Mouse (Mus musculus) yolk sac, embryonic 10.5 days (tissue): ENCODE data around the gene Kcnj10.

Experiments
- DNase-seq: peaks from one replicate; pipeline ENCODE4 v3.0.0-alpha.2; 2017; ENCODE audit warnings: low spot score

Gene Kcnj10

DNA sequence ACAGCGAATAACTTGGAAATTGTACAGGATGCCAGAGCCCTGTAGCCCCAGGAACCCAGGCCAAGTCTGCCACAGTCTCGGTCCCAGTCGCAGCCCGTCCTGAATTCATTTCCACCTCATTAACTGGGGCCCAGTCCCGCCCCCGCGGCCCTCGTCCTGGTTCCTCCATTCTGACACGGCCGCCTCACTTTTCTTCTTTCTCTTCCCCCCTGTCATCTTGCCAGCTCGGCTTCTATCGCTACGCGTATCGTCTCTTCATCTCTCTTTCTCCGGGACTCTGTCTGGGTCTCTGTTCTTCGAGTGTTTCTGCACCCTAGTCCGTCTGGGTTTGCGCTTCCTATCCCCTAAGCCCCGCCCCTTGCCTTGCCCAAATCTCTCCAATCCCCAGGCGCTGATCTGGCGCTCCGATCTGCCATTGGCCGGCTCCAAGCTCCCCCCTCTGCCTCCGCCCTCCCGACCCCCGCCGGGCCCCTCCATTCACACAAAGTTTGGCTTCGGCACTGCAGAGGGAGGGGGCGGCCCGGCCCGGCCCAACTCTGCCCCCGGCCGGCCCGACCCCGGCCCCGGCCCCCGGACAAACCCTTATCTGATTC, at the start of gene Kcnj10:
TSS of gene Kcnj10 (plus strand) at position 482 of the 593 bp plus-strand sequence.
- peak; percentile 76 for DNase-seq

DNA sequence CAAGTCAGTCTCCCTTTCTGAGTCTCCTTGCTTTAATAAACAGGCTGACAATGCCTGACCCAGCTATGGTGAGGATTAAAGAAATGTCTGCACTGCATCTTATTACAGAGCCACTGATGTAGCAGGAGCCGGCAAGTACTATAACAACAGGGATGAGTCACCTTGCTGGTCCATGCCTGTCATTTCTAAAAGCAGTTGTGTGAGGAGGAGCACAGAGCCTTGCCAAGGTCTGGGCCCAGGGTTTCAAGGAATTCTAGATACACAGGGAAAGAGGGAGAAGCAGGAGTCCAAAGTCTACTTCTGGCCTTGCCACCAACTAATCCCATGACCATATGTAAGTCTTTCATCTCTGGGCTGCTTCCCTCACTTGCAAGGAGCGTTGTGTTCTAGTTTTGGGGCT, 48.1 kb upstream of the Kcnj10 start:
- DNase-seq, result no peak

GRCm38 (mm10) chr1:172293449-172293848, 47.6 kb upstream of the Kcnj10 start:
- no peak for DNase-seq

DNA sequence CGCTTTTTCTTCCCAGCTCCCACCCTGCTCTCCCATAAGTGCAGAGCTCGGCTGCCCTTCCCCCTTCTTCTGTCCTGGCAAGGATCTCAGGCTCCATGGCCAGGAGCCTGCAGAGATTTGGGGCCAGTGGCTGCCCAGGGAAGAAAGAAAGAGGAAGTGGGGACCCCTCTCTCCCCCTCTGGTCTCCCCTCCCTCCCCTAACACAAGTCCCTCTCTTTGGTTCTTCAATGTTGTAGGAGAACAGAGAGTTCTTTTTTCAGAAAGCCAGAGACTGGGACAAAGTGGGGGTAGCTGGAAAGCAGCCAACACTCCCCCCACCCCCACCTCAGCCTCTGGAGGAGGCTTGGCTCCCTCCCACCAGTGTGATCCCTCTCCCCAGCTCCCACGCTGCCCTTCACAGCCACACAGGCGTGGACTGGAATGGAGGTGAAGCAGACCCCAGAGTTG, 45.2 kb upstream of the Kcnj10 start:
- DNase-seq, result no peak

DNA sequence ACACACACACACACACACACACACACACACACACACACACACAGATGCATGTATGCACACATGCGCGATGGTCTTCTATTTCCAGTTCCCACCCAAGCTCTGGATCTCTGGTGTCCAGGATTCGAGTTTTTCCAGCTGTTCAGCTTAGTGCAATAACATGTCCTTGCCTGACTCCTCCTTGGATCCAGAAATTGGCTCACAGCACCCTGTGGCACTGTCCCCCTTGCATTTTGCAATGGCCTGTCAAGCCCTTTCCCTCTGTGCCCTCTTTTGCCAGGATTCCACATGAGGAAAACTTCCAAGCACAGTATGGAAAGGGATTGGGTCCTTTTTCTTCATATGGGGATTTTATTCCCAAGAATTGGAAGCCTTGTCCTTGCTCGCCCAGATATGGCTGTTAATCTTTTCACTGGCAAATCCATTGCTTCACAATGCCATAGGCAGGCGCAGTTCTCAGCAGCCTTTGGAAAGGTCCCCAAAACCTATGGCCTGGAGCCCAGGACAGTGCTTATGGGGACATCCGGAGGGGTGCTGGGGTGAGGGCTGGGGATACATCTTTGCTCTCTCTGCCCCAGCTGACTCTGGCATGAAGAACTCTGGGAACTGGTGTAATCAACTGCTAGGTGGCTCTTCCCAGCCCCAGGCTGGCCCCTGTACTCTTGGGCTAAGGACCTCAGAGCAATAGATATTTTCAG, 44.0 kb upstream of the Kcnj10 start:
- no peak for DNase-seq

- DNase-seq, result no peak
Observed at GRCm38 (mm10) chr1:172297611-172298537, 43.1 kb upstream of the Kcnj10 start, which contains the start of gene Atp1a2. Gene Atp1a2 (minus strand): TSS chr1:172298064.

- no peak for DNase-seq
Observed at GRCm38 (mm10) chr1:172299528-172299927, 41.5 kb upstream of the Kcnj10 start.

- no peak for DNase-seq
Observed at GRCm38 (mm10) chr1:172300247-172300646, 40.8 kb upstream of the Kcnj10 start.

DNA sequence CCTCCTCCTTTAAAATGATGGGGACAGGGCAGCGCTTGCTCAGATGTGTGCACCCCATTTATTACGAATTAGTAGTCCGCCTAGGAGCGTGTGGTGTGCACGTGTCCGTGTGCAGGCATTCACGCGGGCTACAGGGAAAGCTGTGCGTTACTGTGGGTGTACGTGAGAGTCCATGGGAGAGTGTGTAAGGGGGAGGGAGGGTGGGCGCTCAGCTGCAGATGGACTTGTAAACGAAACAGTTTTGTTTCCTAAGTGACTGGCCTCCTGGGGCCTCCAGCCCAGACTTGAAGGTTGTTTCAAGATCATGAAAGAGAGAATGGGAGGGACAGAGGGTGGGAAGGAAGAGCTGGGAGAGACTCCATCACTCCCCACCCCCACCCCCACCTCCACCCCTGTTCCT, 39.8 kb upstream of the Kcnj10 start:
- no peak for DNase-seq

DNA sequence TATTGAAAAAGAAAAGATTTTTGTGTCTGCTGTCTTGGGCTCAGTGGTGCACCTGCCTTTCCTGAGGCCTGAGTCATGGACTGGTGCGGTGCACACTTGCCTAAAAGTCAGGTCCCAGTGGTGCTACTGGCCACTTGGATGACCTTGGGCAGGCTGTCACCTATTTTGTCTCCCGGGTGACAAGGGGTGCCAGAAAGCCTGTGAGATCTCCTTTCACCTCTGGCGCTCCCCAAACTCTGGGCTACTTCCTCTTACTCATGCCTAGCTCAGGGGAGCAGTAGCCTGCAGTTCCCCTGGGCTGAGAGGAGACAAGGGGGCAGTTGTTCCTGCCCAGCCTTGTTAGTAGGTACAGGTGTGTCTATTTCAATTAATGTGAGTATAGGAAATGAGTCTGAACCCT, 38.7 kb upstream of the Kcnj10 start:
- DNase-seq, result no peak

GRCm38 (mm10) chr1:172302851-172303250, 38.2 kb upstream of the Kcnj10 start:
- DNase-seq, result no peak

GRCm38 (mm10) chr1:172304443-172304842, 36.6 kb upstream of the Kcnj10 start:
- DNase-seq, result no peak

GRCm38 (mm10) chr1:172305153-172305552, 35.9 kb upstream of the Kcnj10 start:
- no peak for DNase-seq

GRCm38 (mm10) chr1:172305635-172306034, 35.4 kb upstream of the Kcnj10 start:
- DNase-seq, result no peak

DNA sequence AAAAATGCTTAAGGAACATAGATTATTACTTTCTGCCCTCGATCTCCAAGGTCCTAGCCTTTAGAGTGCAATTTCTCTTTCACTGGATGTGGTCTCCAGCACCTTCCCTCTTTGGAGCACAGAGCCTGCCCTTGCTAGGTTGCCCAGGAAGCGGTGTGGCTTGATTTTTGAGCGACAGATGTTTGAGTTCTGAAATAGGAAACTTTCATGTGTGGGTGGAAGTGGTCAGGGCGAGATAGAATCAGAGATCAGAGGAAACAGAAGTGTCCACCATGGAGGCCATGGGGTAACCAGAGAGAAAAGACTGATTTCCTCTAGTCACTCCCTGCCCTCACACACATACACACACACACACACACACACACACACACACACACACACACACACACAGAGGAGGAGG, 34.8 kb upstream of the Kcnj10 start:
- no peak for DNase-seq

- no peak for DNase-seq
Observed at GRCm38 (mm10) chr1:172306885-172307284, 34.1 kb upstream of the Kcnj10 start.

DNA sequence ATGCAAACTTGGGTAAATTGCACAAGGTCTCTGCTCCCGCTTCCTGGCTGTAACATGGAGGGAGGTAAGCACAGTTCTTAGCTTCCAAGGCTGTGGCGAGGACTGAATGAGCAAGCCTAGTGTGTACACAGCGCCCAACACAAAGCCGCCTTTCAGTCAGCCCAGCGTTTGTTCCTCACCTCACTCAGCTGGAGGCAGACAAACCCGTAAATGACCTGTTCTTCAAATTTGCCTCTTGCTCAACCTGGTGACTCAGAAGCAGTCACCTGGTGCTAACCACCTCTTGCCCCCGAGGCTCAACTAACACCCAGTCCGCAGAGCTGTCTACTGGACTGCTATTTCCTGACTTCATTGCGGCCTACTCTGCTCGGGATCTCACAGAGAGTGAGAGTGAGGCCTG, 33.1 kb upstream of the Kcnj10 start:
- DNase-seq, result peak; percentile 75

DNA sequence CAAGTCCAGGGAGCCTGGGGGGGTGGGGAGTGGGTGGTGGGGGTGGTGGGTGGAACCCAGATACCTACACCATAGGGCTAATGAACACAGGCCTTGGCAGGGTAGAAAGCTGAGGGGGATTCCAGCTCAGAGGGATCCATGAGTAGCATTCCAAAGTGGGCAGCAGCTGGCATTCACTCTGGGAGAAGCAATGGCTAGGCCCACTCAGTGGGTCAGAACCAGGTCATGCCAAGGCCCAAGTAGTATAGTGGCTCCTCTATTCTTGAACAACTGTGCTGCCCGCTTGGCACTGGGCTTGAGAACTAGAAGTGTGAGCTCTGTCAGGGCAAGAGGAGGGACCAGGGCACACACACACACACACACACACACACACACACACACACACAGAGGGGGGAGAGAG, 32.6 kb upstream of the Kcnj10 start:
- no peak for DNase-seq

DNA sequence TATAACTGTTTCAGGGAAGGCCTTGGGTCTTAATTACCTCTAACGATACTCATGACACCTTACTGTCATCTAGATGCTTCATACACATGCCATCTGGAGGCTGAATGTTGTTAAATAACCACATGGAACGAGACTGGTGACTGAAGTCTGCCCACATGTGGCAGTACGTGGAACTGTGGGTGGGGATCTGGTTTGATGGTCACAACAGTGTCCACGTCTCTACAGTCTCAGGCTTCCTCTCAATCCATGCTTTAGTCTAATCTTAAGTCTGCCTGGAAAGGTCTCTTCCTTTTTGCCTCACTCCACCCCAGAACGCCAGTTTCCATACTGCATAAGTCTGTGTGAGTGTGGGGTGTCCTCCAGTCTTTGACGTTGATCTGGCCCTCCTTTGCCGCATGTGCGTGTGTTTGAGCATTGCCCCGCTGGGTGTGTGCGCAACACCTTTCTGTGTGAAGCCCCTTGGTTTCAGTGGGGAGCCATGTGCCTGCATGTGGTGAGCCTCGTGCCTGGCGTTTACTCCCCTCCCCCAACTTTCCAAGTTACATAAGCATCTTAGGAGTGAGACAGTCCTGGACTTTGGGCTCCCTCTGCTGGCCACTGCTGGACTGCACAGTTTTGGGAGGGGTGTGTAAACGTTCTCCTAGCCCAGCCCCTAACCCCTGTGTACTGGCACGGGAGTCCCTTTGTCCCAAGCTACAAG, 31.2 kb upstream of the Kcnj10 start:
- peak; percentile 90 for DNase-seq

GRCm38 (mm10) chr1:172311248-172311906, 29.6 kb upstream of the Kcnj10 start:
- DNase-seq, result peak; percentile 80
